Mouse (Mus musculus): Measurements from ENCODE around the gene Tuba1a.
"Not testable (repeated sequence)": the region's sequence is repeated elsewhere in the genome, so short reads cannot be mapped to it uniquely, and the experiment has no call there.

Gene Tuba1a

GRCm38 (mm10) chr15:98940816-98941215 is 12.7 kb downstream of the Tuba1a start:
- in situ Hi-C loops (cut with MboI; ENCODE audit: low pct_unique_long_range_greater_than_20kb in 1 of 2, low sequenced_read_pairs in 2 of 2, unreplicated experiment in 1 of 2) = loop anchor here in 1 of 2 experiments (10.0 kb wide), 1 partner anchor 54 kb away; no protein-coding TSS in a partner anchor

- in situ Hi-C loops (cut with MboI; ENCODE audit: low pct_unique_long_range_greater_than_20kb in 1 of 2, low sequenced_read_pairs in 2 of 2, unreplicated experiment in 1 of 2) = no loop called here
Observed at GRCm38 (mm10) chr15:98934217-98934839, 19.2 kb downstream of the Tuba1a start, which contains the start of gene Tuba1b. Gene Tuba1b (minus strand): TSS chr15:98934565.

GRCm38 (mm10) chr15:98933833-98934216 is 19.7 kb downstream of the Tuba1a start:
- in situ Hi-C loops (cut with MboI; ENCODE audit: low pct_unique_long_range_greater_than_20kb in 1 of 2, low sequenced_read_pairs in 2 of 2, unreplicated experiment in 1 of 2) = no loop called here

DNA sequence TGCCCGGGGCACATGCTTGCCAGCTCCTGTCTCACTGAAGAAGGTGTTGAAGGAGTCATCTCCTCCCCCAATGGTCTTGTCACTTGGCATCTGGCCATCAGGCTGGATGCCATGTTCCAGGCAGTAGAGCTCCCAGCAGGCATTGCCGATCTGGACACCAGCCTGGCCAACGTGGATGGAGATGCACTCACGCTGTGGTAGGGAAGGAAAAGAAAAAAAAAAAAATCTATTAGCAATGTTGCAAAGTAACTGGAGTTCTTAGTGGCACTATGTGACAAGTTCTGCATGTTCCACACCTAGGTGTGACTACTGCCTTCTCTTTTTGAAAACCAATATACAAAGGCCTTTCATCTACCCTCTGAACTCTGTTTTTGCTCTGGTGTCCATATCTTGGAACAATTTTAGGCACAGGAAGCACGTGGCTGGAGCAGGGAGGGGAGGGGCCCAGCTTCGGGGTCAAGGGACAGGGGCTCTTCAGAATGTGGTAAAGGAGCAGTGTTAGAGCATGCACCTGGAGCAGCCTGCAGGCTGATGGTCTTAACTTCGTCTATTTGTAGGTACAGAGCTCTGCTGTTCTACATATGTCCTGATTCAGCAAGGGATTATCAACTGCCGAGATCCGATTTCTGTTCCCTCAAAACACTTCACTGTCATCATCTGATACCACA is 20.4 kb downstream of the Tuba1a start:
- in situ Hi-C loops (cut with MboI; ENCODE audit: low pct_unique_long_range_greater_than_20kb in 1 of 2, low sequenced_read_pairs in 2 of 2, unreplicated experiment in 1 of 2) = not testable (repeated sequence)

GRCm38 (mm10) chr15:98930998-98931397 is 22.5 kb downstream of the Tuba1a start:
- in situ Hi-C loops (cut with MboI; ENCODE audit: low pct_unique_long_range_greater_than_20kb in 1 of 2, low sequenced_read_pairs in 2 of 2, unreplicated experiment in 1 of 2) = no loop called here

DNA sequence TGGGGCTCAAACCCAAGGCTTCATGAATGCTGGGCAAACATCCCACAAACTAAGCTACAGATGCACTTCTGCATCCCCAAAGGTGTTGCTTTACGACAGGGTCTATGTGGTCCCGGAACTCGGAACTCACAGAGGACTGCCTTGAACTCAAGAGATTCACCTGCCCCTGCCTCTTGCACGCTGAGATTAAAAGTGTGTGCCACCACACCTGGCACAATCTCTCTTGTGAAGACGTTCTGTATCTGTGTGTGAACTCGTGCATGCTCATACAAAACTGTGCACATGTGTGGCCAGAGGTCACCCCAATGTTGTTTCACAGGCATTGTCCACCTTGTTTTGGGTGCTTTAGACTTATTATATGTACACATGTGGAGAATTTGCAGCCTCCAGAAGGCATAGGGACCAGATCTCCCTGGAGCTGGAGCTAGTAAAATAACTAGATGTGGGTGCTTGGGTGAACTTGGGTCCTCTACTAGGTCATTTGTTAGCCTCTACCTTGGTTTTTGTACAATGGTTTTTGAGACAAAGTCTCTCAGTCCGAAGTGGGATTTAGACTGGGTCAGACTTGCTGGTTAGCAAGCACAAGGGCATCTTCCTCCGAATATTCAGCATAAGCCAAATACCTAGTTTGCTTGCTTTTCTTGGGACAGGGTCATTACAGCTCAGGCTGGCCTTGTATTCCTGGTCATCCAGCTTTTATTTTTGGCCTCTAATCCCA is 23.3 kb downstream of the Tuba1a start:
- in situ Hi-C loops (cut with MboI; ENCODE audit: low pct_unique_long_range_greater_than_20kb in 1 of 2, low sequenced_read_pairs in 2 of 2, unreplicated experiment in 1 of 2) = no loop called here

- in situ Hi-C loops (cut with MboI; ENCODE audit: low pct_unique_long_range_greater_than_20kb in 1 of 2, low sequenced_read_pairs in 2 of 2, unreplicated experiment in 1 of 2) = no loop called here
Observed at GRCm38 (mm10) chr15:98928598-98929240, 24.8 kb downstream of the Tuba1a start.

DNA sequence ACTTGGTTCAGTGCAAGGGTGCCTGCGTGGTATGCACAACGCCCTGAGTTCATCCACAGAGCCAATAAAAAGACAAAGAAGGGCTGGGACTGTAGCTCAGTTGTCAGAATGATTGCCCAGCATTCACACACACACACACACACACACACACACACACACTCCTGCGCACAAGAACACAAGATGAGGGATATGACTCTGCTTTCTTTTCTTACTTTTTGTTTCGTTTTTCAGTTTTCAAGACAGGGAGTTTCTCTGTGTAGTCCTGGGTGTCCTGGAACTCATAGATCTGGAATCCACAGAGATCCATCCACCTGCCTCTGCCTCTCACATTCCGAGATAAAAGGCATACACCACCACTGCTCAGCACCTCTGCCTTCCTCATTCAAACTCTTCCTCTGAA is 25.9 kb downstream of the Tuba1a start:
- in situ Hi-C loops (cut with MboI; ENCODE audit: low pct_unique_long_range_greater_than_20kb in 1 of 2, low sequenced_read_pairs in 2 of 2, unreplicated experiment in 1 of 2) = no loop called here

DNA sequence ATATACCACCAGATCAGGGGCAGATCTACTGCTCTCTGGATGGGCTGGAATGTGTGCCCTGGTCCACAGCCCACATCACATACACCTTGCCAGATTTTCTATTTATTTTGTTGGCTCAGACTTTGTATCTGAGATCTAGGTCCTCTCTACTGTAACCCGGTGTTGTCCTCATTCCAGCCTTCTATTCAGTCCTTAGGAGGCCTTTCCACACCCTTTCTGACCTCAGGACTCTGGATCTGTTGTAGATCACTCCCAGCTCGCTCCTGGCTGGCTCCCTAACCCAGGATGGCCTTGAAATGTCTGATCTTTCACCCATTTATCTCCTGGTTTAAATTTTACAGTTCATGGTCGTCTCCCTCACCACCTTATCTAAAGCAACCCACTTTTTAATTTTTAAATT is 28.8 kb downstream of the Tuba1a start:
- in situ Hi-C loops (cut with MboI; ENCODE audit: low pct_unique_long_range_greater_than_20kb in 1 of 2, low sequenced_read_pairs in 2 of 2, unreplicated experiment in 1 of 2) = no loop called here

GRCm38 (mm10) chr15:98923031-98923537 is 30.4 kb downstream of the Tuba1a start:
- in situ Hi-C loops (cut with MboI; ENCODE audit: low pct_unique_long_range_greater_than_20kb in 1 of 2, low sequenced_read_pairs in 2 of 2, unreplicated experiment in 1 of 2) = no loop called here

GRCm38 (mm10) chr15:98922581-98922980 is 30.9 kb downstream of the Tuba1a start:
- in situ Hi-C loops (cut with MboI; ENCODE audit: low pct_unique_long_range_greater_than_20kb in 1 of 2, low sequenced_read_pairs in 2 of 2, unreplicated experiment in 1 of 2) = no loop called here

- in situ Hi-C loops (cut with MboI; ENCODE audit: low pct_unique_long_range_greater_than_20kb in 1 of 2, low sequenced_read_pairs in 2 of 2, unreplicated experiment in 1 of 2) = no loop called here
Observed at GRCm38 (mm10) chr15:98921510-98921909, 32.0 kb downstream of the Tuba1a start.

GRCm38 (mm10) chr15:98918499-98918895 is 35.0 kb downstream of the Tuba1a start:
- in situ Hi-C loops (cut with MboI; ENCODE audit: low pct_unique_long_range_greater_than_20kb in 1 of 2, low sequenced_read_pairs in 2 of 2, unreplicated experiment in 1 of 2) = not testable (repeated sequence)

- in situ Hi-C loops (cut with MboI; ENCODE audit: low pct_unique_long_range_greater_than_20kb in 1 of 2, low sequenced_read_pairs in 2 of 2, unreplicated experiment in 1 of 2) = no loop called here
Observed at GRCm38 (mm10) chr15:98917538-98918498, 35.7 kb downstream of the Tuba1a start, which contains the start of gene Lmbr1l. Gene Lmbr1l (minus strand): TSS chr15:98918231.

DNA sequence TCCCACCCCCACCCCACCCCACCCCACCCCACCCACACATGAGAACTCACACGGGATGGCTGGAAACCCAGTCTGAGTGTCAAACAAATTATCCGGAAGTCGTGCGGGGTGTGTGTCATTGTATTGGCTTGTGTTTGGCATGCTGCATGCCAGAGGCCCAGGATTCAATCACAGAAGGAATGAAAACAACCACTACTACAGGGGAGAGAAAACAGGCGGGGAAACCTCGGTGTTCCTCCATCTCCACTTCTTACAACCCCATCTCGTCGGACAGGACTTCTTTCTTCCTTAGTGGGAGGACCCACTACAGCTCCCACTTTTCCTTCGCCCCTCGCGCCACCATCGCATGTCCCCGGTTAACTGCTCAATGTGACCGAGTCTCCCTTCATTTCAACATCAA is 36.4 kb downstream of the Tuba1a start:
- in situ Hi-C loops (cut with MboI; ENCODE audit: low pct_unique_long_range_greater_than_20kb in 1 of 2, low sequenced_read_pairs in 2 of 2, unreplicated experiment in 1 of 2) = no loop called here

- in situ Hi-C loops (cut with MboI; ENCODE audit: low pct_unique_long_range_greater_than_20kb in 1 of 2, low sequenced_read_pairs in 2 of 2, unreplicated experiment in 1 of 2) = no loop called here
Observed at GRCm38 (mm10) chr15:98916016-98916415, 37.5 kb downstream of the Tuba1a start.

DNA sequence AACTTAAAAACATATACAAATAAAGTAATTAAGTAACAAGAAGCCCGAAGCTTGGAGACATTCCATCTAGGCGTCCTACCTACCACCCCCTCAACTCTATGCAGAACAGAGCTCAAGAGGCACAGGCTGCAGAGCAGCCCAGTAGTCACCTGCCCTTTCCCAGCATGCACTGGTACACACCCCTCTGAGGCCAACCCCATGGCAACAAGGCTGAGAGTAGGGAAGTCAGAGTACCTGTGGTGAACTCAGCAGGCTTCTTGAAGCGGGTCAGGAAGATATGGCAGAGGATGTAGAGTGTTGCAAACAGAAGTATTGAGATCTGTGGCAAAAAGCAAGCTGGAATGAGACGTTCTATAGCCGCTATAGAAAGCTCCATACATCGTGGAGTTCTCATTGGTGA is 38.6 kb downstream of the Tuba1a start:
- in situ Hi-C loops (cut with MboI; ENCODE audit: low pct_unique_long_range_greater_than_20kb in 1 of 2, low sequenced_read_pairs in 2 of 2, unreplicated experiment in 1 of 2) = no loop called here

- in situ Hi-C loops (cut with MboI; ENCODE audit: low pct_unique_long_range_greater_than_20kb in 1 of 2, low sequenced_read_pairs in 2 of 2, unreplicated experiment in 1 of 2) = no loop called here
Observed at GRCm38 (mm10) chr15:98904692-98905091, 48.8 kb downstream of the Tuba1a start.
